Mouse (Mus musculus): ENCODE measurements around the gene Ppp2r5d. TPM values are rescaled to one million over a fixed set of nuclear protein-coding genes. Genes with fewer than 3 reads are reported as not detected.

Gene Ppp2r5d
- polyA plus RNA-seq, 1 experiment from 2014 or later = 99.9 TPM

GRCm38 (mm10) chr17:46679843-46680759, 24.8 kb downstream of the Ppp2r5d start:
- H3K36me3 ChIP-seq (ENCODE audit: control insufficient read depth, insufficient read depth, low read length) = peaks cover 59% of the 10 kb centered on the region
- WGBS = under 1% methylated on average over 34 of the region's 34 CpGs
- peak; percentile 44 for ATAC-seq (ENCODE audit: low FRiP score, low TSS enrichment)

GRCm38 (mm10) chr17:46678911-46679310, 26.0 kb downstream of the Ppp2r5d start:
- Histone ChIP-seq H3K4me1 (ENCODE audit: control insufficient read depth, insufficient read depth, low read length) (peaks cover 29% of the 10 kb centered on the region), H3K27ac (ENCODE audit: low read depth, low read length) (peak overlapping the region; percentile 92; the same call in 1 of the 2 replicates), H3K4me3 (ENCODE audit: low read length) (peak overlapping the region; percentile 59), H3K36me3 (ENCODE audit: control insufficient read depth, insufficient read depth, low read length) (peaks cover 53% of the 10 kb centered on the region), H3K9me3 (ENCODE audit: control insufficient read depth, low read length) (no peaks in the 10 kb centered on the region), H3K4me2 (replicated peaks; ENCODE audit: low read depth, low read length) (peak overlapping the region; percentile 53), H3K27me3 (ENCODE audit: control insufficient read depth, insufficient read depth, low read length) (no peaks in the 10 kb centered on the region), H3K9ac (ENCODE audit: low read depth, low read length) (peak overlapping the region; percentile 72)
- ATAC-seq (ENCODE audit: low FRiP score, low TSS enrichment) = no peak
- 34% methylated on average over 9 of the region's 9 CpGs for WGBS

More at GRCm38 (mm10) chr17:46679843-46680759, 24.8 kb downstream of the Ppp2r5d start:
- Histone ChIP-seq H3K27me3 (ENCODE audit: control insufficient read depth, insufficient read depth, low read length) (no peaks in the 10 kb centered on the region), H3K4me1 (ENCODE audit: control insufficient read depth, insufficient read depth, low read length) (peaks cover 22% of the 10 kb centered on the region), H3K9ac (ENCODE audit: low read depth, low read length) (peak overlapping the region; percentile 72), H3K9me3 (ENCODE audit: control insufficient read depth, low read length) (no peaks in the 10 kb centered on the region), H3K27ac (ENCODE audit: low read depth, low read length) (peak overlapping the region; percentile 92), H3K4me2 (replicated peaks; ENCODE audit: low read depth, low read length) (peak overlapping the region; percentile 53), H3K4me3 (ENCODE audit: low read length) (peak overlapping the region; percentile 59)

- H3K9ac ChIP-seq (ENCODE audit: low read depth, low read length) = peak within 1 kb of the TSS; percentile 72
- peaks cover 48% of the 10 kb centered on the region for H3K36me3 ChIP-seq (ENCODE audit: control insufficient read depth, insufficient read depth, low read length)
- no peaks in the 10 kb centered on the region for H3K27me3 ChIP-seq (ENCODE audit: control insufficient read depth, insufficient read depth, low read length)
- 83% methylated on average over 8 of the region's 9 CpGs for WGBS
- H3K4me3 ChIP-seq (ENCODE audit: low read length) = peak within 1 kb of the TSS; percentile 59
- peak within 1 kb of the TSS; percentile 53 for H3K4me2 ChIP-seq (replicated peaks; ENCODE audit: low read depth, low read length)
- no peak for ATAC-seq (ENCODE audit: low FRiP score, low TSS enrichment)
- no peaks in the 10 kb centered on the region for H3K9me3 ChIP-seq (ENCODE audit: control insufficient read depth, low read length)
- H3K27ac ChIP-seq (ENCODE audit: low read depth, low read length) = peak within 1 kb of the TSS; percentile 92; the same call in 1 of the 2 replicates
- H3K4me1 ChIP-seq (ENCODE audit: control insufficient read depth, insufficient read depth, low read length) = peaks cover 30% of the 10 kb centered on the region
Observed at GRCm38 (mm10) chr17:46678416-46678815, 26.5 kb downstream of the Ppp2r5d start, which contains the start of gene Mea1. Gene Mea1, plus strand, starts transcription at chr17:46678793.

GRCm38 (mm10) chr17:46674530-46675283, 30.2 kb downstream of the Ppp2r5d start:
- Histone ChIP-seq H3K4me1 (ENCODE audit: control insufficient read depth, insufficient read depth, low read length) (peaks cover 34% of the 10 kb centered on the region), H3K4me2 (replicated peaks; ENCODE audit: low read depth, low read length) (peak overlapping the region; percentile 77), H3K9me3 (ENCODE audit: control insufficient read depth, low read length) (no peaks in the 10 kb centered on the region), H3K36me3 (ENCODE audit: control insufficient read depth, insufficient read depth, low read length) (peaks cover 58% of the 10 kb centered on the region), H3K9ac (ENCODE audit: low read depth, low read length) (peak overlapping the region; percentile 74), H3K4me3 (ENCODE audit: low read length) (peak overlapping the region; percentile 72), H3K27ac (ENCODE audit: low read depth, low read length) (peak overlapping the region; percentile 83), H3K27me3 (ENCODE audit: control insufficient read depth, insufficient read depth, low read length) (no peaks in the 10 kb centered on the region)
- WGBS = 23% methylated on average over 15 of the region's 15 CpGs
- peak; percentile 32 for ATAC-seq (ENCODE audit: low FRiP score, low TSS enrichment)

GRCm38 (mm10) chr17:46673850-46674529, 30.9 kb downstream of the Ppp2r5d start, which contains the start of gene Rrp36:
Gene Rrp36, minus strand, starts transcription at chr17:46674352.
- WGBS = under 1% methylated on average over 43 of the region's 43 CpGs
- peak within 1 kb of the TSS; percentile 77 for H3K4me2 ChIP-seq (replicated peaks; ENCODE audit: low read depth, low read length)
- no peaks in the 10 kb centered on the region for H3K9me3 ChIP-seq (ENCODE audit: control insufficient read depth, low read length)

GRCm38 (mm10) chr17:46669911-46670310, 35.0 kb downstream of the Ppp2r5d start:
- no peak for ATAC-seq (ENCODE audit: low FRiP score, low TSS enrichment)
- Histone ChIP-seq H3K27ac (ENCODE audit: low read depth, low read length) (no peak overlapping the region), H3K27me3 (ENCODE audit: control insufficient read depth, insufficient read depth, low read length) (no peaks in the 10 kb centered on the region), H3K9me3 (ENCODE audit: control insufficient read depth, low read length) (no peaks in the 10 kb centered on the region), H3K4me3 (ENCODE audit: low read length) (no peak overlapping the region), H3K9ac (ENCODE audit: low read depth, low read length) (no peak overlapping the region), H3K4me2 (replicated peaks; ENCODE audit: low read depth, low read length) (no peak overlapping the region), H3K36me3 (ENCODE audit: control insufficient read depth, insufficient read depth, low read length) (peaks cover 56% of the 10 kb centered on the region), H3K4me1 (ENCODE audit: control insufficient read depth, insufficient read depth, low read length) (peaks cover 17% of the 10 kb centered on the region)
- 96% methylated on average over 10 of the region's 10 CpGs for whole genome bisulfite sequencing

More at GRCm38 (mm10) chr17:46673850-46674529, 30.9 kb downstream of the Ppp2r5d start, which contains the start of gene Rrp36:
- ATAC-seq (ENCODE audit: low FRiP score, low TSS enrichment) = peak; percentile 92
- Histone ChIP-seq H3K27me3 (ENCODE audit: control insufficient read depth, insufficient read depth, low read length) (no peaks in the 10 kb centered on the region), H3K4me3 (ENCODE audit: low read length) (peak within 1 kb of the TSS; percentile 72), H3K36me3 (ENCODE audit: control insufficient read depth, insufficient read depth, low read length) (peaks cover 64% of the 10 kb centered on the region), H3K9ac (ENCODE audit: low read depth, low read length) (peak within 1 kb of the TSS; percentile 74), H3K27ac (ENCODE audit: low read depth, low read length) (peak within 1 kb of the TSS; percentile 83), H3K4me1 (ENCODE audit: control insufficient read depth, insufficient read depth, low read length) (peaks cover 27% of the 10 kb centered on the region)

GRCm38 (mm10) chr17:46667712-46668111, 37.2 kb downstream of the Ppp2r5d start:
- WGBS = 86% methylated on average over 16 of the region's 16 CpGs
- no peaks in the 10 kb centered on the region for H3K27me3 ChIP-seq (ENCODE audit: control insufficient read depth, insufficient read depth, low read length)
- peaks cover 74% of the 10 kb centered on the region for H3K36me3 ChIP-seq (ENCODE audit: control insufficient read depth, insufficient read depth, low read length)
- no peaks in the 10 kb centered on the region for H3K9me3 ChIP-seq (ENCODE audit: control insufficient read depth, low read length)
- no peak overlapping the region for H3K4me3 ChIP-seq (ENCODE audit: low read length)
- no peak overlapping the region for H3K27ac ChIP-seq (ENCODE audit: low read depth, low read length)
- no peak; the same call in 1 of the 2 replicates for ATAC-seq (ENCODE audit: low FRiP score, low TSS enrichment)
- peaks cover 3% of the 10 kb centered on the region for H3K4me1 ChIP-seq (ENCODE audit: control insufficient read depth, insufficient read depth, low read length)
- H3K9ac ChIP-seq (ENCODE audit: low read depth, low read length) = no peak overlapping the region
- no peak overlapping the region for H3K4me2 ChIP-seq (replicated peaks; ENCODE audit: low read depth, low read length)

GRCm38 (mm10) chr17:46662730-46663129, 42.2 kb downstream of the Ppp2r5d start:
- no peak overlapping the region for H3K27ac ChIP-seq (ENCODE audit: low read depth, low read length)

More at GRCm38 (mm10) chr17:46662730-46663129, 42.2 kb downstream of the Ppp2r5d start:
- Histone ChIP-seq H3K36me3 (ENCODE audit: control insufficient read depth, insufficient read depth, low read length) (peaks cover 95% of the 10 kb centered on the region), H3K9me3 (ENCODE audit: control insufficient read depth, low read length) (no peaks in the 10 kb centered on the region), H3K9ac (ENCODE audit: low read depth, low read length) (no peak overlapping the region), H3K4me1 (ENCODE audit: control insufficient read depth, insufficient read depth, low read length) (no peaks in the 10 kb centered on the region), H3K4me2 (replicated peaks; ENCODE audit: low read depth, low read length) (no peak overlapping the region), H3K27me3 (ENCODE audit: control insufficient read depth, insufficient read depth, low read length) (no peaks in the 10 kb centered on the region), H3K4me3 (ENCODE audit: low read length) (no peak overlapping the region)
- WGBS = 81% methylated on average over 5 of the region's 5 CpGs
- no peak for ATAC-seq (ENCODE audit: low FRiP score, low TSS enrichment)

Measured in kidney, embryonic 14.5 days (tissue).